Mouse (Mus musculus) spleen, postnatal 4 days (tissue): Measurements from ENCODE around the gene Pus1.

Experiments used
- DNase-seq, 2 experiments: peaks; one replicate each; pipeline ENCODE4 v3.0.0; 2022; ENCODE audit warnings: low spot score in 2 of 2

Pus1 gene

GRCm38 (mm10) chr5:110779998-110780760 lies at the start of gene Pus1:
TSS of gene Pus1 (minus strand) at chr5:110780659.
- DNase-seq: peak; percentile 90 to 95

GRCm38 (mm10) chr5:110827576-110827975 lies 47.1 kb upstream of the Pus1 start:
- no peak for DNase-seq

GRCm38 (mm10) chr5:110826781-110827495 lies 46.5 kb upstream of the Pus1 start:
- DNase-seq: no peak

GRCm38 (mm10) chr5:110824421-110824820 lies 44.0 kb upstream of the Pus1 start:
- no peak for DNase-seq

GRCm38 (mm10) chr5:110809667-110810325 lies 29.3 kb upstream of the Pus1 start, which contains the start of gene Ulk1:
TSS of gene Ulk1 (minus strand) at chr5:110810097.
- DNase-seq: peak; percentile 100

- peak; percentile 37 to 78 for DNase-seq
Measured at GRCm38 (mm10) chr5:110808821-110809666, 28.6 kb upstream of the Pus1 start.

GRCm38 (mm10) chr5:110808061-110808631 lies 27.7 kb upstream of the Pus1 start:
- peak; percentile 85 to 89 for DNase-seq

GRCm38 (mm10) chr5:110807453-110807852 lies 27.0 kb upstream of the Pus1 start:
- no peak for DNase-seq

GRCm38 (mm10) chr5:110806676-110807075 lies 26.2 kb upstream of the Pus1 start:
- peak in 1 of 2 experiments; percentile 11 for DNase-seq

- DNase-seq: no peak
Measured at GRCm38 (mm10) chr5:110806154-110806553, 25.7 kb upstream of the Pus1 start.

- DNase-seq: peak in 1 of 2 experiments; percentile 11
Measured at GRCm38 (mm10) chr5:110804012-110804743, 23.7 kb upstream of the Pus1 start.

GRCm38 (mm10) chr5:110802809-110803208 lies 22.4 kb upstream of the Pus1 start:
- DNase-seq: no peak

GRCm38 (mm10) chr5:110802186-110802585 lies 21.7 kb upstream of the Pus1 start:
- DNase-seq: peak in 1 of 2 experiments; percentile 11

- peak in 1 of 2 experiments; percentile 11 for DNase-seq
Measured at GRCm38 (mm10) chr5:110801036-110801624, 20.7 kb upstream of the Pus1 start.

GRCm38 (mm10) chr5:110797696-110798095 lies 17.2 kb upstream of the Pus1 start:
- no peak for DNase-seq

- DNase-seq: no peak
Measured at GRCm38 (mm10) chr5:110794363-110794762, 13.9 kb upstream of the Pus1 start.

GRCm38 (mm10) chr5:110788684-110789083 lies 8.2 kb upstream of the Pus1 start:
- DNase-seq: no peak

GRCm38 (mm10) chr5:110786081-110786835 lies 5.8 kb upstream of the Pus1 start:
- no peak for DNase-seq

- DNase-seq: no peak
Measured at GRCm38 (mm10) chr5:110783150-110783549, 2.7 kb upstream of the Pus1 start.
